Mouse (Mus musculus) brain, embryonic 18.5 days (tissue): ENCODE measurements around the gene Clybl.

Experiments used
- DNase-seq: peaks from one replicate; pipeline ENCODE4 v3.0.0-alpha.2; 2012; ENCODE audit warnings: low read depth, low spot score

Gene Clybl

DNA sequence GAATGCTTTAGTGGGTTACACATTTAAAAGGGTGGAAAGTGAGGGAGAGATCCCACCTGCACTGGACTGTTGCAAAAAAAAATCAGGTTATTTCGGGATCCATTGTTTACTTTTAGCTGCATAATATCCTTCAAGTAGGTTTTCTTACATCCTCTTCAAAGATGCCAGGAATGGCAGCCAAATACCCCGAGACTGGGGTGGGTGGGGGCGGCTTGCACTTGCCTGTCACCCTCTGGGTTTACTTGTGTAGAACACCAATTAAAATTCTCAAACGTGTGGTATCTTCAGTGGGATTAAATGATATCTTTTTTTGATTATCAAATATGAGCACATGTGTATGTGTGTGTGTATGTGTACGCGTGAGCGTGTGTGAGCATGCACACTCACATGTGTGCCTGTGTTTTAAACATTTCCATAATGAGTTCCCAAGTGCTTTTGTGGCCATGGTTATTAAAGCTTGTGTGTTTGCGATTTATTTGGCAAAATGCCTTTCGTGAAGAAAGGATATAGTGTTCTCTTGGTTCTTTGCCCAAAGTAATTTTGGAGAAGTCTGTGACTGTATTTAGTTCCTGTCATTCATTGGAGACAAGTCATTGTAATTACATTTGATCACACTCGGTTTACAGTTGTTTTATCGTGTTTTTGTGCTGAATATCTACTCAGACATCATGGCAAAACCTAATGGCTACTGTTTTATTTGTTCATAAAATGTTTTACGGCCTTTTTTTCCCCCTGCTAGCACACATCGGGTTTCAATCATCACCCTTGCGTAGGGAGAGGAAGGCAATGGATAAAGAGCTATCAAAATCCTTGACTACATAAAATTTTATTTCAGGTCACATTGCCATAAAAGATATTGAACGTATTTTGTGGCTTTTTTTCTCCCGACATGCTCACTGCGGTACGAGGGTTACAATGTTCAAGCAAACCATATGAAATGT lies 65.7 kb downstream of the Clybl start:
- no peak for DNase-seq

DNA sequence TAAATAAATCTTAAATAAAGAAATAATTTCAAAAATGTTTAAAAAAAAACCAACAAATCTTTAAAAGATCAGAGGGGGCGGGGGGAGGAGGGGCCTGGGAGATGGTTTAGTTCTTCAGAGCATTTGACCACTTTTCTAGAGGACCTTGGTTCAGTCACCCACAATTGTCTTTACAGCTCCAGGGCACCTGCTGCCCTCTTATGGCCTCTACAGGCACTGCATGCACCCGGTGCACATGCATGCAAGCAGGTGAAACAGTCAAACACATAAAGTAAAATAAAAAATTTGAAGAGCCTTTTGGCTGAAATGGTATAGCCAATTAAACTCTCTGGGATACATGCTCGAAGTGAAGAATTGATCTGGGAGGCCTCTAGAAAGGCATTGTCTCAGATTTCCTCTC lies 67.6 kb downstream of the Clybl start:
- DNase-seq, result no peak

DNA sequence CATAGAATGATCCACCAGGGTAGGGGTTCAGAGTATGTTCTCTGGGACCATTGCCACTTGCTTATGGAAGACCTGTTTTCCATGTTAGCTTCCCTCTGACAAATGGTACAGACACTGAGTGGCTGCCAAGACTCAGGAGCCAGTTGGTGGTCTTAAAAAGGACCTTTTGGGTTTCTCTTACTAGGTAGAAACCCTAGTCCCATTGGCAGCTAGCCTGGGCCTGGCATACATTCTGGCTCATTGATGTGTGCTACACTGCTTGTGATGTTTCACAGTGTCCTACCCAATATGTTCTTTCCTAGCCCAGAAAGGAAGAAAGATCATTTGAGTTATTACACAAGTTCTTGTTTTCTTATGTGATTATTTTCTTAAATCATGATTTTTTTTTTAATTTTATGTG lies 69.8 kb downstream of the Clybl start:
- DNase-seq, result no peak

DNA sequence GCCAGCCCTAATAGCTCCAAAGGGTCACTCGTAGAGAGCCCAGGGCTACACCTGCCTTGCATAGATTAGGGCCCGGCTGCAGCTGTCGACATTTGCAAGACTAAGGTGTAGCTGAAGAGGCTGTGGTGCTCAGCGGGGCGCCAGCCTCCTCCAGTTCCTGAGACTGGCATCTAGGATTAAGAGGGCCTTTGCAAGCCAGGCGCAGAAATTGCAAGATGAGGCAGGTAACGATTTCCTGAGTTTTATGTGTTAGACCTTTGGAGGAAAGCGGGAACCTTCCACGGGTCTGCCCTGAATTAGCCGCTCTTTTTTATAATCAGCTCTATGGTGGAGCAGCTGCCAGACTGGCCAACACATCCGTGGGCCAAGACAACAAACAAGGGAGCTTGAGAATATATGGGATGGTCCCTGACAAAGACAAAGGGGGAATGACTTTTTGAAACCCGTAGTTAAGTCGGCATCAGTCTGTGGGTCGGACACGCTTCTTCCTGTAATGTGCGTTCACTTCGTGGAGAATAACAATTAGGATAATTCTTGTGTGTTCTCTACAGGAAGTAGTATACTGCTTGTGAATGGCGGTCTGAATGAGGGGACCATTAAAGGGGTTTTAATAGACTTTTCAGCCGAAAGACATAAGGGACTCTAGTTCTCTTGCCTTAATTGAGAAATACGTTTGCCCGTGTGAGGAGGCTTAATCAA lies 74.2 kb downstream of the Clybl start:
- DNase-seq, result no peak

GRCm38 (mm10) chr14:122256261-122256634 lies 74.7 kb downstream of the Clybl start:
- DNase-seq, result no peak

DNA sequence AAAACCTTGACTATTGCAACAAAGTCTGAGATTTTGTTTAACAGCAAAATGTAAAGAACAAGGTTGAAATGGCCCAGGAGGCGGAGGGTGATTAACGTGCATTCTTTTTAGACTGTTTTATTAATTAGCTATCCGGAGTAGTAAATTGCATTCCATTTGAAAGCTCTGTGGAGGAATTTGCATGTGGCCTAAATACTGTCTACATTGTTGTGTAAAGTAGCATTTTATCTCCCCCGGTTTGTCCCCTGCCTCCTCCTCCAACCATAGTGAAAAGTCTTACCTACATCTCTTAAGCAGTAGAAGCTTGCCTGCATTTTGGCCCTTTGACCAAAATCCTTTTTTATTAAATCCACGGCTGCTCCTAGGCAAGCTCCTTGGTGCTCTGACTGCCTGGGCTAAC lies 76.8 kb downstream of the Clybl start:
- no peak for DNase-seq

DNA sequence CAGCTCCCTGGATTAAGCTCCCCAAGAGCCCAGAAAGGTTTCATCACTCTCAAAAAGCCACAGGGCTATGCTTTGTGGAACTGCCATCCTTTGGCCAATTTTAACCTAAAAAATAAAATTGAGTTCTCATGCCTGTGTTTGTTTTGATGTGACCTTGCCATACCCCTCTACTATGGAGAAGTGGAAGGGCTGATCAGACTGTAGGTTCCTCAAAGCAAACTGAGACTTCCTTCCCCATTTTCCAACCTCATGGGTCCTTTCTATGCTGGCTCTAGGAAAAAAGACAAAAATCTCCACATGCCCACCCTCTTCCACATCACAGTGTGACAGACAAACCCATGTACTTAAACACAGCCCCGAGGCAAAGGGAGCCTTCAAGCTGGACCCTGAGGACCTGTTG lies 79.7 kb downstream of the Clybl start:
- no peak for DNase-seq

DNA sequence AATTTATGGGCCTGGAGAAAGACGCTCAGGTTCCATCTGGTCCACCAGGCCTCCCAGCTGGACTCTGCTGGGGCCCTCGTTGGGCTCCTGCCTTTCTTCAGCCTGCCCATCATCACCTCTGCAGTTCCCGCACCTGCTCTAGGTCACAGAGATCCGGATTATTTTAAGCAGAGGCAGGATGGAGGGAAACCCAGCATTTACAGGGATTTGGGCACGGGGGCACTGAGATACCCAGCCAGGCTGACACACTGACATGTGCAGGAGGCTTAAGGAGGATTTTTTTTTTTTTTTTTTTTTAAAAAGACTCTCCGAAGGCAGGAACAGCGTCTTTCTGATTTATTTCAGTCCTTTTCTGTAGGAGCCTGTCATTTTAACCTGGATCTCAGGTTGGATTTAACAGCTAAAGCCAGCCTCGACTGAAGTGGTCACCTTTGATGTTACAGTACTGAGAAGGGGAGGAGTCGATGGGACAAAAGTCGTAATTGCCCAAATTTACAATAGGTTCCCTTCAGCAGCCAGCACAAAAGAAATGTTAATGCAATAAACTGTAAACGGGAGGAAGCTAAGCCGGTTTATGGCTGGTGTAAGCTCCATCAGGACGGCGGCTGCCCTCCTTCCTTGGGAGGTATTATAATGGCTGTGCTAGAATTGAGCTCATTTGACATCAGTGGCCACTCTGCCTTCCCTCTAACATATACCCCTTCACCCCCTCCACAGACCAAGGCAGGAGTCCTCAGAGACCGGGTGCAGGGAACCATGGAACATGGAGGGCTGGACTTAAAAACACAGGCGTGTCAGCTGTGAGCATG lies 81.6 kb downstream of the Clybl start:
- no peak for DNase-seq

- no peak for DNase-seq
These were observed 83.7 kb downstream of the Clybl start for GRCm38 (mm10) chr14:122265214-122265613.

GRCm38 (mm10) chr14:122267590-122267989 lies 86.1 kb downstream of the Clybl start:
- no peak for DNase-seq

- DNase-seq, result no peak
These were observed 89.7 kb downstream of the Clybl start for GRCm38 (mm10) chr14:122271104-122271746.

DNA sequence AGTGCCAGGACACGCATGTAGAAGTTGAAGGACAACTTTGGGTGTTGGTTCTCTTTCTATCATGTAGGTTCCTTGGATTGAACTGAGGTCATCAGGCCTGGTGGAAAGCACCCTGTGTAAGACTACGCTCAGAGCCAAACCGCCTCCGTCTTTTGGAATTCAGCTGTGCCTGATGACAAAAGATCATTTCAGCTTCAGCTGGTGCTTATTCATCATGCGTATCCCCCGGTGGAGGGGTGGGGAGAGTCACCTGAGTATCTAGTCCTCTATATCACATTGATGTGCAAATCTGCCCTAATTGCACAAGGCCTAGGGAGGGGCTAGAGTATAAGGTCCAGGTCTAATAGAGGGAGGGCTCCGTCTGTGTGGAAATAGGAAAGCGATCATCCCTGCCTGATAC lies 95.6 kb downstream of the Clybl start:
- DNase-seq, result no peak

GRCm38 (mm10) chr14:122279462-122280308 lies 98.2 kb downstream of the Clybl start:
- no peak for DNase-seq

GRCm38 (mm10) chr14:122280309-122281071 lies 99.0 kb downstream of the Clybl start:
- DNase-seq, result no peak

DNA sequence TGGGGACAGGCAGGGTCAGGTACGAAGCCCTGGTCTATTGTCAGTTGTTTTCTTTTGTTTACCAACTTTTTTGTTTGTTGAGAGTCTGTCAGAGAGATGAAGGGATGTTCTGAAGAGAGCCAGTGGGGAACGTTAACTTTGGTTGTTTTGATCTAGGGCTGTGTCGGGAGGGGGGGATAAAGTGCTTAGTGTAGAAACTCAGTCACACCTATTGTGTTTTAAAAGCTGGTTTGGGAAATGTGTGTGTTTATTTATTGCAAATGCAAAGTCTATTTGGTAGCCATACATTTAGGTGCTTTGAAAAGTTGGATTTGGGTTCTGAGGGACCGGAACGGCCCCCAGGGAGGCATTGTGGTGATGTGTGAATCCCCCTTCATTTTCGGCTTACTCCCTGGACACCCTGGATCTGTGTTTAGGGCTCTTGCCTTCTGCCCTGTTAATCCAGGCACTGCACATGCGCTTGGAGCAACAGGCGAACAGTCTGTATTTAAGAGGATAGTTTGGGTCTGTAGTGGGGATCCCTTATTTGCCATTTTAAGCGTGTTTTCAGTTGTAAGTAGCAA lies 99.6 kb downstream of the Clybl start:
- DNase-seq, result no peak

DNA sequence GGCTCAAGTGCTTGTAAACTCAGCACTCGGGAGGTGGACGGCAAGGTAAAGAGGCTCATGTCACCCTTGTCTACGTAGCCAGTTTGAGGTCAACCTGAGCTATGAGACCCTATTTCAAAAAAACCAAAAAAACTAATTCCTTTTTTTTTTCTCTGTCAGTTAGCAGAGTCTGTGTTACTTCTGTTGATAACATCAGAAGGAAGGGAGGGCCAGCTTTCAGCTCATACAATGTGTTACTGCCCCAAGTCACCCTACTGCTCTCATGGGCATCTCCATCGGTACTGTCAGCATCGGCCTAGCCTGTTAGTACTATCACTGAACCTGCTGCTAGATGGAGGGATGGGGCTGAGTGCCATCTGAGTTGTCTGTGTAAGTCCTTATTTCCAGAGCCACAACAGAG lies 102.5 kb downstream of the Clybl start:
- no peak for DNase-seq

GRCm38 (mm10) chr14:122296399-122296798 lies 114.9 kb downstream of the Clybl start:
- no peak for DNase-seq

GRCm38 (mm10) chr14:122296864-122297263 lies 115.4 kb downstream of the Clybl start:
- no peak for DNase-seq

DNA sequence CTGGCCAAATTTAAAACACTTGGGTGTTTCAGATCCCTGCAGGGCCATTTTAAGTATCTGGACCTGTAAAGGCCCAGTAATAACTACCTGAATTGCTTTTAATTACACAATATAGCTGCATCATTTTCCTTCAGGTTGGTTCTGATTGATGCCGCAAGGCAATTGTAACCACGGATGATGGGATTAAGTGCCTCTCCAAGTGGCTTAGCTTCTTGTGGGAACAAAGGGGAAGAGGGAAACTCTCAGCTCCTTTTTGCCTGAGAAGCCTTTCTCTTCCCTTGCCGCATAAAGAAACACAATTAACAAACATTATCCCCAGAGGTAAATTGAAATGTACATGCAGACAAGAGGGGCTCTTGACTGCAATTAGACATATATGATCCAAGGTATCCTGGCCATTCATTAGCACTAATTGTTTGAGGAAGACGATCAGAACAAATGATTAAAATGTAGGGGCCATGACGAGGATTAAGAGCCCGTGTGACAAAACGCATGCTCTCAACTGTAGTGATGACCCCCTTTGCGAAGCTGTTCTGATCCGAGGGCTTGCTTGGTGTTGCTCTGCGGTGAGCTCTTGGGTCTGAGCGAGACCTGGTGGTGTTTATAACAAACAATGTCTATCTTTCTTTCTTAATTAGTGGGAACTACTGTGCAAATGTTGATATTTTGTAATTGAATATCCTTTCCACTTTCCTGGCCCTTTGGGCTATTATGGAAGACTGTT lies 116.0 kb downstream of the Clybl start:
- no peak for DNase-seq
